Mouse (Mus musculus) lung, postnatal 25 days (tissue): Measurements from ENCODE around the gene Tfe3.

ENCODE experiments used
- DNase-seq: peaks from one replicate; pipeline ENCODE4 v3.0.0; 2022; ENCODE audit warnings: low spot score

The Tfe3 gene

DNA sequence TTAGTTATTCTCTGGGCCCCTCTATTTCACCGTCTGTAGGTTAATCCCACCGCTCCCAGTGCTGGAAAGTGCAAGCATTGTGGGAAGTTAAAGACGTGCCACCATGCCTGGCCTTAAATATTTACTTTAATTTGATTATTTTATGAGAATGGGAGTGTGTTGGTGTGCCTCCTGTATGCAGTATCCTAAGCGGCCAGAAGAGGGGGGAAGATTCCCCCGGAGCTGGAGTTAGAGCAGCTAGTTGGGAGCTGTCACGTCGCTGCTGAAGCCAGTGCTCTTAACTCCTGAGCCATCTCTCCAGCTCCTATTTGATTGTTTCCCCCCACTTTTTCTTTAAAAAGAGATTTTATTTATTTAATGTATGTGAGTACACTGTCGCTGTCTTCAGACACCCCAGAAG, 52.7 kb downstream of the Tfe3 start:
- peak; percentile 16 for DNase-seq

DNA sequence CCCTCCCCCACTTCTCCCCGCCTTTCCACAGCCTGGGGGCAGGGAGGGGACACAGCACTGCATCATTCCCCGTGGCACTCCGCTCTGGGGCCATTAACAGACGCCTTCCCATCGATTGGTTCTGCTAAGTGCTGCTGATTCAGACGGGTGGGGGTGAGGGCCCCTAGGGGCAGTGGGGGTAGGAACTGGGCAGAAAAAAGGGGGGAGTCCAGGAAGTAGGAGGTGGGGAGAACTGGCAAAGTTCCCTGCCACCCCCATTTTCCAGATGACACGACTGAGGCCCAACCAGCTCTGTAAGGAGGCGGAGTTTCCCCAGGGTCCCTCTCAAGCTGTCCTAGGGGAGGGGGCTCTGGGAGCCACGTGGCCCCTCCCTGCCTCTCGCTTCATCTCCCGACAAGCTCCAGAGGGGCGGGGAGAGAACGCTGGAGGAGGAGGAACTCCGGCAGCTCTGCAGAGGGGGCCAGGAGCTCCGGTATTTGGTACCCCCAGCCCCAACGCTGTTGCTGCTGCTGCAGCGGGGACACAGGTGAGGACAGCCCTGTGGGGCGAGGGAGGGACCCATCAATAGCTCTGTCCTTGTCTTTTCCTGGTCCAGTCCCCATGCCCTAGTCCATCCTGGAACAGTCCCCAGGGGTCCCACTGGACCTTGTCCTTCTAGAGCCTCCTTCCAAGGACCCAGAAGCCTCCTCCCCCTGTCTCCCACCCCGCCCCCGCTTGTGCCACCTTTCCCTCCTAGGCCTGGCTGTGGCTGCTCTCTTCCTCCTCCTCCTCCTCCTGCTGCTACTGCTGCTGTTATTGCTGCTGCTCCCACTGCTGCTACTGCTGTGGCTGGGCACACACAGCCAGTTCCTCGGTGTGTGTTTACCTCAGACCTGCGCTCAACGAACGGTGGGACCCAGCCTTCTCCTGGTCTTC, 59.8 kb downstream of the Tfe3 start, which contains the start of gene Kcnd1:
Kcnd1 (plus strand) TSS at position 425 of the 915 bp plus-strand sequence.
- no peak for DNase-seq
